Mouse (Mus musculus) hindbrain, embryonic 12.5 days (tissue): ENCODE measurements at regions not wholly inside any gene's neighbourhood (a gene's known extent, or its start where the extent isn't known, plus 50 kb on each side); places are given as distances from the start of the nearest gene placed in this dataset.

Experiments
- ATAC-seq: fragments of 200-750 bp; cut with Nextera tagmentation; 2 replicates; pipeline ENCODE4 v1.8.0; 2017; ENCODE audit warnings: moderate TSS enrichment; ENCODE audit not compliant: low FRiP score
- H3K27ac ChIP-seq: fragments of 300-500 bp; sonication (generic); 2 replicates; pipeline ENCODE4 v1.5.1; 2016; ENCODE audit warnings: mild to moderate bottlenecking
- H3K27me3 ChIP-seq: fragments of 300-500 bp; sonication (generic); 2 replicates; pipeline ENCODE4 v1.6.1; 2016; ENCODE audit warnings: mild to moderate bottlenecking
- H3K36me3 ChIP-seq: fragments of 300-500 bp; sonication (generic); 2 replicates; pipeline ENCODE4 v1.6.1; 2016; ENCODE audit warnings: mild to moderate bottlenecking
- H3K4me1 ChIP-seq: fragments of 300-500 bp; sonication (generic); 2 replicates; pipeline ENCODE4 v1.6.1; 2016
- H3K4me2 ChIP-seq: fragments of 300-500 bp; sonication (generic); replicated peaks from 2 replicates; pipeline ENCODE4 v1.6.1; 2016; ENCODE audit warnings: mild to moderate bottlenecking
- H3K4me3 ChIP-seq: fragments of 300-500 bp; sonication (generic); 2 replicates; pipeline ENCODE4 v1.5.1; 2016; ENCODE audit warnings: mild to moderate bottlenecking
- H3K9ac ChIP-seq: fragments of 300-500 bp; sonication (generic); 2 replicates; pipeline ENCODE4 v1.6.1; 2016; ENCODE audit warnings: mild to moderate bottlenecking, moderate library complexity
- H3K9me3 ChIP-seq: fragments of 300-500 bp; sonication (generic); replicated peaks from 2 replicates; pipeline ENCODE4 v1.6.1; 2016; ENCODE audit warnings: mild to moderate bottlenecking
- WGBS: fragments of 180-500 bp; shearing (Covaris S2); methylation state at CpG from one replicate; pipeline ENCODE4 v1.1.7; 2016; 5-methylcytosine and 5-hydroxymethylcytosine counted together

DNA sequence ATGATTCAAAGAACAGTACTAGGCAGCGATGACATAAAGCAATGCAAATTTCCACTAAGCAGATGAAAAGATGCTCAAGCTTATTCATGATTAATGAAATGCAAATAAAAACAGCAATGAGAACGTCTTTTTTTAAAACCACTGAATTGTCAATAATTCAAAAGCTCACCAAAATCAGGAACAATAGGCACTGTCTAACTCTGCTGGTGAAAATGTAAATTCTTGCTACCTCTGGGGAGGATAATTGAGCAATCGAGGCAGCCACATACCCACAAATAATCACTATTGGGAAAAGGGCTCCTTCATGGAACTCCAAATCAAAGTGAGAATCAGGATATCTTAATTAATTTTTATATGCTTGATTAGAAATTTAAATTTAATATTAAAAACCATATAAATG lies 663.3 kb downstream of the Smarca1 start:
- H3K4me3 ChIP-seq, result no peak overlapping the region
- H3K9ac ChIP-seq, result no peak overlapping the region
- H3K9me3 ChIP-seq, result no peaks in the 10 kb centered on the region
- no peak overlapping the region for H3K4me2 ChIP-seq
- ATAC-seq, result peak; percentile 58; the same call in 1 of the 2 replicates
- H3K27ac ChIP-seq, result no peak overlapping the region
- 32% methylated on average over 3 of the region's 3 CpGs for WGBS
- no peaks in the 10 kb centered on the region for H3K27me3 ChIP-seq
- no peaks in the 10 kb centered on the region for H3K36me3 ChIP-seq
- no peaks in the 10 kb centered on the region for H3K4me1 ChIP-seq

DNA sequence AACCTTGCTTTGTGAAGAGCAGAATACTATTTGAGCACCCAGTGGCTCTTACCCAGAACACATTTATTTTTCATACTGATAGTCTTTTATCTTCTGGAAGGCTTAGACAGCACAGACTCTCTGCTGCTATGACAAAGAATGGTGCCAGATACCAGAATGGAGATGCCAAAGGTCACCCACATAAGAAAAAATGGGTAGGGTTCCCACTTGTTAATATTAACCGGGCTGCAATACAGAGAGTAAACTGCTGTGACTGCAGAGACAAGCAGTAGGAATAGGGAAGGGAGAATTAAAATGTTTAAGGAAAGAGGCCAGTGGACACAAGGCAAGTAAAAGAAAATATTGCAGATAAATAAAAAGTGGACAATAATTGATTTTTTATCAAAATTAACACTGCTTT lies 709.9 kb downstream of the Smarca1 start:
- no peaks in the 10 kb centered on the region for H3K27me3 ChIP-seq
- no peak overlapping the region for H3K27ac ChIP-seq
- 70% methylated on average over 1 of the region's 1 CpGs for WGBS
- no peak overlapping the region for H3K4me3 ChIP-seq
- H3K9me3 ChIP-seq, result no peaks in the 10 kb centered on the region
- ATAC-seq, result no peak
- H3K36me3 ChIP-seq, result no peaks in the 10 kb centered on the region
- H3K9ac ChIP-seq, result no peak overlapping the region
- no peak overlapping the region for H3K4me2 ChIP-seq
- H3K4me1 ChIP-seq, result no peaks in the 10 kb centered on the region

DNA sequence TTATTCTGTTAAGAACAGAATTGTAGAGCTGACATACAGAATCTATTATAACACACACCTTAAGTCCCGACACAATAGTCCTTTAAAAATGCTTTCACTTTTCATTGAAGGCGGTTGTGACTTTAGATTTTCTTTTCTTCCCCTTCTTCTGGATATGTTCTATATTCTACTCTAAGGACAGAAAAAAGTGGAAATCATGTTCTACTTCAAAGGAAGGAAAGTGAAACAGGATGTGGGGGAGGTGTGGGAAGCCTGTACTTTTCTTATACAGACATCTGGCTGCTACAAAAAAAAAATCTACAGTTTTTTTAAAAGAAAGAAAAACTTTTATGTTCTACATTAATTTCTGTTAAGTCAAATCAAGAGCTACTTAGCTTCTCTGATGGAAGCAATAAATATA lies 735.0 kb downstream of the Smarca1 start:
- no peak overlapping the region for H3K9ac ChIP-seq
- no peaks in the 10 kb centered on the region for H3K36me3 ChIP-seq
- no peaks in the 10 kb centered on the region for H3K9me3 ChIP-seq
- no peaks in the 10 kb centered on the region for H3K27me3 ChIP-seq
- no peak for ATAC-seq
- H3K4me3 ChIP-seq, result no peak overlapping the region
- no peaks in the 10 kb centered on the region for H3K4me1 ChIP-seq
- 76% methylated on average over 2 of the region's 2 CpGs for WGBS
- H3K4me2 ChIP-seq, result no peak overlapping the region
- no peak overlapping the region for H3K27ac ChIP-seq

DNA sequence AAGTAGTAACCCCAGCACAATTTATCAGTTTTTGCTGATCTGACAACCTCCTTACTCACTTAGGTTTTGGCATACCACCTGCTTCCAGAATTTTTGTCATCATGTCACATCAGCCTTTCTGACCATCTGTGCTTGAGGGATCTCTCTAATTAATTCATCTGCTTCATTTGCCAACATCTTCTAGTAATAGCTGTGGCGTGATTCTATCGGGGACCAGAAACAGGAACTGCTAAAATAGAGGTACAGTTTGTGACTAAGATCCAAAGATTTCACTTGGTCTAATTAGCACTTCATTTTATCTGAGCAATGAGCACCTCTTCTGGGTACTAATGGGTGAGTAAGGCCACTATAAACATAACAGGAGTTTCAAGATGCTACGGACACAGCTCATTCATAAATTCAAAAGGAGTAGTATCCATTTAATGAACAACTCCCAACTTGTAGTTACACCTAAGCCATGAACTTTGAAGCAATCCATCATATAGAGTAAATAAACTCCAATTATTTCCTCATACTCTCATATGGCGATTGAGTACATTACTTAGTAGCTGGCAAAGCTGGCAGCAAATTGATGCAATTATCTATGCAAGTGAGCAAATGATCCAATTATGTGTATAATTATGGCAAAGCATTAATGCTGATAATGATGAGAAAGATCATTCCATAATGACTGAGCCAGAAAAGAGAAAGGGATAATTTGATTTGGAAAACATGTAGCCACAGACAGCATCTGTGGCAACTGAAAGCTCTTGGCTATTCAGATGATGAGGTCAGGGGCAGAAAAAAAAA lies 768.4 kb downstream of the Smarca1 start:
- no peak for ATAC-seq
- Histone ChIP-seq H3K27ac (no peak overlapping the region), H3K9ac (no peak overlapping the region), H3K27me3 (no peaks in the 10 kb centered on the region), H3K36me3 (no peaks in the 10 kb centered on the region), H3K4me2 (no peak overlapping the region), H3K4me3 (no peak overlapping the region), H3K9me3 (no peaks in the 10 kb centered on the region), H3K4me1 (no peaks in the 10 kb centered on the region)
- WGBS, result 82% methylated on average over 4 of the region's 4 CpGs
